Mouse (Mus musculus) liver, postnatal 0 days (tissue): ENCODE results near the gene Fam166a.

Source experiments
- CTCF ChIP-seq: sonication (generic); IDR thresholded peaks from 2 replicates; pipeline ENCODE4 v1.5.1; 2016; ENCODE audit warnings: antibody characterized with exemption, low read depth
- EP300 ChIP-seq: IDR thresholded peaks from 2 replicates; pipeline ENCODE4 v1.6.1; 2016; ENCODE audit warnings: antibody characterized with exemption, low read depth, mild to moderate bottlenecking

GRCm38 (mm10) chr2:25180478-25180903, 38.1 kb upstream of the Fam166a start, which contains the start of gene Nrarp:
- TF ChIP-seq EP300 (no peak), CTCF (peak; percentile 62)
